Mouse (Mus musculus): ENCODE results near the gene Rars2. TPM values are rescaled to one million over a fixed set of nuclear protein-coding genes. Genes with fewer than 3 reads are reported as not detected.
"Not testable (repeated sequence)": the region's sequence is repeated elsewhere in the genome, so short reads cannot be mapped to it uniquely, and the experiment has no call there.

The Rars2 gene
- polyA plus RNA-seq (2014; fragmentation: Nextera tagmentation; extraction: Ambion mirVana), result 54.8 and 59.4 TPM in 2 replicates

DNA sequence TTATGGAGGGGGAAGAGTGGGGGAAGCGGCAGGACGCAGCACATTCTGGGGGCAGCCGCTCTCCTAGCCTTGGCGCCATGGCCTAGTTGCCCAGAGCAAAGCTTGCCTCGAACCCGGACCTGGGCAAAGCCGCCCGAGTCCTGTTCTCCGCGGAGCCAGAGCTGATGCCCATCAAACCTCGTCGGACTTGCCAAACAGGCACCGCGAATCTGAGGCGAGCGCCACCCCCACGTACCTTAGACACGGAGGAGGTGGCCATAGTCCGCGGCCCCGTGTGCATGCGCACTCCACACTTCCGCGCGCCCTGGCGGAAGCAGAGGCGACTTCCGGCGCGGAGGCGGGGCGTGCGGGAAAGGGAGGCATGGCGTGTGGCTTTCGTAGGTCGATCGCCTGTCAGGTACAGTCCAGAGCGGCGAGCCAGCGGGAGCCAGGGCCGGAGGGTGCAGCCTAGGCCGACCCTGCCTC lies at the start of gene Rars2, which contains the start of gene Orc3:
Gene Rars2, plus strand, starts transcription at position 328 of the 465 bp plus-strand sequence.
Gene Orc3, minus strand, starts transcription at position 315 of the 465 bp plus-strand sequence.
- Histone ChIP-seq H3K9me3 (ENCODE audit: control insufficient read depth, low read length) (no peaks in the 10 kb centered on the region), H3K36me3 (ENCODE audit: control insufficient read depth, insufficient read depth, low read length) (peaks cover 2% of the 10 kb centered on the region; the same call in 1 of the 2 replicates), H3K4me1 (ENCODE audit: control insufficient read depth, insufficient read depth, low read length) (peaks cover 21% of the 10 kb centered on the region), H3K4me3 (ENCODE audit: low read depth, low read length) (peak within 1 kb of the TSS; percentile 86), H3K27ac (ENCODE audit: low read depth, low read length) (peak within 1 kb of the TSS; percentile 84), H3K9ac (replicated peaks; ENCODE audit: low read depth, low read length) (peak within 1 kb of the TSS; percentile 78), H3K4me2 (ENCODE audit: low read depth, low read length) (peak within 1 kb of the TSS; percentile 94), H3K27me3 (ENCODE audit: control insufficient read depth, insufficient read depth, low read length) (no peaks in the 10 kb centered on the region)
- WGBS, result under 1% methylated on average over 42 of the region's 42 CpGs
- peak; percentile 99 for ATAC-seq (ENCODE audit: low read depth)

DNA sequence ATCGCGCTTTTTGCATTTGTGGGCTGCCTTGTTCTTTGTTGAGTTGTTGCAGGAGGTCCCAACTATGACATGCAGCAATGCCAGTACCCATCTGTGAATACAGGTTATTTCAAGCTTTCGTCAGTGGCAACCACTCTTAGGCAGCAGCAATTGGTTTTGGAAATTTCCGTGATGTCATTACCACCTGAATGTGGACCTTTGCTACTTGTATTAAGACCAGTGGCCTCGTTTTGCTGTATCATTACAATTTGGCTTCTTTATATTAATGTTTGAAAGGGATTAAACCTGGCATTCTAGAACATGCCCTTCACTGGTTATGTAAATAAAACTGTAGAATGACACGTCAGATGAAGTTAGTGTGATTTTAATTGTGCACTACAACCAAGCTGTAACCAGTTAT lies 48.5 kb upstream of the Rars2 start:
- no peaks in the 10 kb centered on the region for H3K27me3 ChIP-seq (ENCODE audit: control insufficient read depth, insufficient read depth, low read length)
- 90% methylated on average over 6 of the region's 6 CpGs for WGBS
- no peak overlapping the region for H3K4me2 ChIP-seq (ENCODE audit: low read depth, low read length)
- H3K4me1 ChIP-seq (ENCODE audit: control insufficient read depth, insufficient read depth, low read length), result no peaks in the 10 kb centered on the region
- H3K9ac ChIP-seq (replicated peaks; ENCODE audit: low read depth, low read length), result no peak overlapping the region
- no peak overlapping the region for H3K4me3 ChIP-seq (ENCODE audit: low read depth, low read length)
- H3K9me3 ChIP-seq (ENCODE audit: control insufficient read depth, low read length), result no peaks in the 10 kb centered on the region
- peaks cover 28% of the 10 kb centered on the region for H3K36me3 ChIP-seq (ENCODE audit: control insufficient read depth, insufficient read depth, low read length)
- no peak overlapping the region for H3K27ac ChIP-seq (ENCODE audit: low read depth, low read length)
- ATAC-seq (ENCODE audit: low read depth), result no peak

- H3K4me1 ChIP-seq (ENCODE audit: control insufficient read depth, insufficient read depth, low read length), result no peaks in the 10 kb centered on the region
- ATAC-seq (ENCODE audit: low read depth), result no peak
- no peak overlapping the region for H3K27ac ChIP-seq (ENCODE audit: low read depth, low read length)
- H3K27me3 ChIP-seq (ENCODE audit: control insufficient read depth, insufficient read depth, low read length), result no peaks in the 10 kb centered on the region
- peaks cover 63% of the 10 kb centered on the region for H3K36me3 ChIP-seq (ENCODE audit: control insufficient read depth, insufficient read depth, low read length)
- 91% methylated on average over 2 of the region's 2 CpGs for WGBS
- H3K9ac ChIP-seq (replicated peaks; ENCODE audit: low read depth, low read length), result no peak overlapping the region
- H3K9me3 ChIP-seq (ENCODE audit: control insufficient read depth, low read length), result no peaks in the 10 kb centered on the region
- no peak overlapping the region for H3K4me3 ChIP-seq (ENCODE audit: low read depth, low read length)
- no peak overlapping the region for H3K4me2 ChIP-seq (ENCODE audit: low read depth, low read length)
These were observed 41.9 kb upstream of the Rars2 start for GRCm38 (mm10) chr4:34572876-34573275.

- Histone ChIP-seq H3K4me3 (ENCODE audit: low read depth, low read length) (no peak overlapping the region), H3K9ac (replicated peaks; ENCODE audit: low read depth, low read length) (no peak overlapping the region), H3K27ac (ENCODE audit: low read depth, low read length) (no peak overlapping the region), H3K9me3 (ENCODE audit: control insufficient read depth, low read length) (no peaks in the 10 kb centered on the region), H3K4me2 (ENCODE audit: low read depth, low read length) (no peak overlapping the region), H3K27me3 (ENCODE audit: control insufficient read depth, insufficient read depth, low read length) (no peaks in the 10 kb centered on the region), H3K36me3 (ENCODE audit: control insufficient read depth, insufficient read depth, low read length) (peaks cover 62% of the 10 kb centered on the region), H3K4me1 (ENCODE audit: control insufficient read depth, insufficient read depth, low read length) (no peaks in the 10 kb centered on the region)
- no peak for ATAC-seq (ENCODE audit: low read depth)
- 94% methylated on average over 2 of the region's 2 CpGs for WGBS
These were observed 37.7 kb upstream of the Rars2 start for GRCm38 (mm10) chr4:34577028-34577427.

GRCm38 (mm10) chr4:34579215-34579614 lies 35.5 kb upstream of the Rars2 start:
- ATAC-seq (ENCODE audit: low read depth), result no peak
- Histone ChIP-seq H3K4me1 (ENCODE audit: control insufficient read depth, insufficient read depth, low read length) (no peaks in the 10 kb centered on the region), H3K9me3 (ENCODE audit: control insufficient read depth, low read length) (no peaks in the 10 kb centered on the region), H3K27me3 (ENCODE audit: control insufficient read depth, insufficient read depth, low read length) (no peaks in the 10 kb centered on the region), H3K27ac (ENCODE audit: low read depth, low read length) (no peak overlapping the region), H3K9ac (replicated peaks; ENCODE audit: low read depth, low read length) (no peak overlapping the region), H3K4me2 (ENCODE audit: low read depth, low read length) (no peak overlapping the region), H3K36me3 (ENCODE audit: control insufficient read depth, insufficient read depth, low read length) (peaks cover 57% of the 10 kb centered on the region), H3K4me3 (ENCODE audit: low read depth, low read length) (no peak overlapping the region)
- WGBS, result 96% methylated on average over 1 of the region's 1 CpGs

GRCm38 (mm10) chr4:34581489-34581888 lies 33.3 kb upstream of the Rars2 start:
- not testable (repeated sequence) for ATAC-seq (ENCODE audit: low read depth); H3K27me3 ChIP-seq (ENCODE audit: control insufficient read depth, insufficient read depth, low read length); H3K9ac ChIP-seq (replicated peaks; ENCODE audit: low read depth, low read length); H3K4me1 ChIP-seq (ENCODE audit: control insufficient read depth, insufficient read depth, low read length); H3K4me3 ChIP-seq (ENCODE audit: low read depth, low read length); H3K9me3 ChIP-seq (ENCODE audit: control insufficient read depth, low read length); H3K27ac ChIP-seq (ENCODE audit: low read depth, low read length); H3K4me2 ChIP-seq (ENCODE audit: low read depth, low read length)
- 86% methylated on average over 1 of the region's 1 CpGs for WGBS
- peaks cover 44% of the 10 kb centered on the region for H3K36me3 ChIP-seq (ENCODE audit: control insufficient read depth, insufficient read depth, low read length)

DNA sequence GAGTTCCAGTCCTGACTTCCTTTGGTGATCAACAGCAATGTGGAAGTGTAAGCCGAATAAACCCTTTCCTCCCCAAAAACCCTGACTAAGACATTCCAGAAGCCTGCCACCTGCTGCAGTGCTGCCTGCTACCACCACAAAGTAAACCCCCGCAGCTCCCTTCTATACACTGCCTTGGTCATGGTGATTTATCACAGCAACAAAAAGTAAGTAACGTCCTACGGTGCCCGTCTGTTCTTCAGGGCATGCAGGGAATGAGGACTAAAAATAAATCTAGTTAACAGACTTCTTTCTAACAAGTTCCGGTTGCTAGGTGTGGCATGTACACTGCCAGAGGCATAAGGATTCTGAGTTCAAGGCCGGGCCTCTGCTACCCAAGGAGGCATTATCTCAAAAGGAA lies 32.8 kb upstream of the Rars2 start:
- no peak for ATAC-seq (ENCODE audit: low read depth)
- Histone ChIP-seq H3K4me1 (ENCODE audit: control insufficient read depth, insufficient read depth, low read length) (no peaks in the 10 kb centered on the region), H3K9me3 (ENCODE audit: control insufficient read depth, low read length) (no peaks in the 10 kb centered on the region), H3K4me2 (ENCODE audit: low read depth, low read length) (no peak overlapping the region), H3K4me3 (ENCODE audit: low read depth, low read length) (no peak overlapping the region), H3K27ac (ENCODE audit: low read depth, low read length) (no peak overlapping the region), H3K27me3 (ENCODE audit: control insufficient read depth, insufficient read depth, low read length) (no peaks in the 10 kb centered on the region), H3K36me3 (ENCODE audit: control insufficient read depth, insufficient read depth, low read length) (peaks cover 40% of the 10 kb centered on the region), H3K9ac (replicated peaks; ENCODE audit: low read depth, low read length) (no peak overlapping the region)
- WGBS, result 28% methylated on average over 7 of the region's 7 CpGs

- no peaks in the 10 kb centered on the region for H3K4me1 ChIP-seq (ENCODE audit: control insufficient read depth, insufficient read depth, low read length)
- peak; percentile 49 for ATAC-seq (ENCODE audit: low read depth)
These were observed 32.3 kb upstream of the Rars2 start for GRCm38 (mm10) chr4:34582476-34582875.

GRCm38 (mm10) chr4:34583427-34583826 lies 31.3 kb upstream of the Rars2 start:
- Histone ChIP-seq H3K9me3 (ENCODE audit: control insufficient read depth, low read length) (no peaks in the 10 kb centered on the region), H3K4me3 (ENCODE audit: low read depth, low read length) (no peak overlapping the region), H3K27me3 (ENCODE audit: control insufficient read depth, insufficient read depth, low read length) (no peaks in the 10 kb centered on the region), H3K4me1 (ENCODE audit: control insufficient read depth, insufficient read depth, low read length) (no peaks in the 10 kb centered on the region), H3K9ac (replicated peaks; ENCODE audit: low read depth, low read length) (no peak overlapping the region), H3K4me2 (ENCODE audit: low read depth, low read length) (no peak overlapping the region), H3K36me3 (ENCODE audit: control insufficient read depth, insufficient read depth, low read length) (peaks cover 29% of the 10 kb centered on the region), H3K27ac (ENCODE audit: low read depth, low read length) (no peak overlapping the region)
- WGBS, result 97% methylated on average over 3 of the region's 3 CpGs
- ATAC-seq (ENCODE audit: low read depth), result no peak

More at GRCm38 (mm10) chr4:34582476-34582875, 32.3 kb upstream of the Rars2 start:
- H3K4me2 ChIP-seq (ENCODE audit: low read depth, low read length), result no peak overlapping the region
- no peak overlapping the region for H3K9ac ChIP-seq (replicated peaks; ENCODE audit: low read depth, low read length)
- WGBS, result 49% methylated on average over 5 of the region's 5 CpGs
- peaks cover 35% of the 10 kb centered on the region for H3K36me3 ChIP-seq (ENCODE audit: control insufficient read depth, insufficient read depth, low read length)
- no peak overlapping the region for H3K4me3 ChIP-seq (ENCODE audit: low read depth, low read length)
- no peaks in the 10 kb centered on the region for H3K9me3 ChIP-seq (ENCODE audit: control insufficient read depth, low read length)
- no peak overlapping the region for H3K27ac ChIP-seq (ENCODE audit: low read depth, low read length)
- no peaks in the 10 kb centered on the region for H3K27me3 ChIP-seq (ENCODE audit: control insufficient read depth, insufficient read depth, low read length)
